Mouse (Mus musculus) brain, embryonic 18.5 days (tissue): ENCODE results near the gene Tssk2.
A peak's percentile ranks its signal among the peaks of the same experiment; 100 is the strongest.

ENCODE experiments used
- DNase-seq: peaks from one replicate; pipeline ENCODE4 v3.0.0-alpha.2; 2012; ENCODE audit warnings: low read depth, low spot score

Tssk2 gene

DNA sequence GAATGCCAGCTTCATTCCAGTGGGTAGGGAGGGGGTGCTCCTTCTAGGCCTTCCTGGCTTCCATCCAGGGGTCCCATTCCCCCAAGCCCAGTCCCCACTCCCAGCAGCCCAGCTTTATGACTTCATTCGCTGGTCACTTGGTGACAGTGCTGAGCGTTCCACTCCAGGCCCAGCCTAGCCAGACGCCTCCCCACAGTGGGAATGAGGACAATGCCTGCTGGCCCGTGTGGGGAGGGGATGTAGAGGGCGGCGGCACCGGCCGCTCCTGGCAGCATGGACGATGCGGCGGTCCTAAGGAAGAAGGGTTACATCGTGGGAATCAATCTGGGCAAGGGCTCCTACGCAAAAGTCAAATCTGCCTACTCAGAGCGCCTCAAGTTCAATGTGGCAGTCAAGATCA, at the start of gene Tssk2, which contains the start of gene Dgcr2:
Tssk2 (plus strand) TSS at position 176 of the 400 bp plus-strand sequence.
Dgcr2 (minus strand) TSS at position 101 of the 400 bp plus-strand sequence.
- DNase-seq: no peak

DNA sequence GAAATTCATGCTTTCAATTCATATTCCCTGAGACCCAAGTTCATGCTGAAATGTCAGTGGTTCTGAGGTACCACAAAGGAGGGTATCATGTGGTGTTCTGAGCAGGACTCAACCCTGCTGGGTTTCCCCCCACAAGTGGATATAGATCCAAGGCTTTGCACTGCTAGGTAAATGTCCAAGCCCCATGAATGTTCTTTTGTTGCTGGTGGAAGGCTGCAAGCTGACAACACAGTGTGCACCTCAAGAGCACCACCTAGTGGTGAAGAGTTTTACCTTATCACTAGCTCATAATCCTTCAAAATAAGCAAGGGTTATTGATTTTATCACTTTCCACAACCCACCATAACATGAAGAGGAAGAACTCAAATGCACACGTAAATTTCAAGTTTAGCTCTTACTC, 49.5 kb upstream of the Tssk2 start:
- no peak for DNase-seq

DNA sequence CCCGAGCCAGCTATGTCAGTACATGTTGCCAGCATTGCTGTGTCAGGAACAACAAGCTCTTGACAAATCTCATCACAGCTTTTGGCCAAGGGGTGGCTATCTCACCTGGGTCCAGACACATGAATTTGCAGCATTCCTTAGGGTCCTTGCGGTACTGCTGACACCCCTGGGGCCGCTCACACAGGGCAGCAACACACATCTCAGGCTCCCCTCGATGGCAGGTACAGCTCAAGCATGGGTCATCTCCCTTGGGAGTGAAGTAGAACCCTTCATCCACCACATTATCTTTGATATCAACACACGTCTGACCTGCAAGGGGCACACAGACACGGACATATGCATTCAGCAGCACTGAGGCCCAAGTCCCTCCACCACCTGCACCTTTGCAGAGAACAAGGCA, 49.0 kb upstream of the Tssk2 start:
- no peak for DNase-seq

DNA sequence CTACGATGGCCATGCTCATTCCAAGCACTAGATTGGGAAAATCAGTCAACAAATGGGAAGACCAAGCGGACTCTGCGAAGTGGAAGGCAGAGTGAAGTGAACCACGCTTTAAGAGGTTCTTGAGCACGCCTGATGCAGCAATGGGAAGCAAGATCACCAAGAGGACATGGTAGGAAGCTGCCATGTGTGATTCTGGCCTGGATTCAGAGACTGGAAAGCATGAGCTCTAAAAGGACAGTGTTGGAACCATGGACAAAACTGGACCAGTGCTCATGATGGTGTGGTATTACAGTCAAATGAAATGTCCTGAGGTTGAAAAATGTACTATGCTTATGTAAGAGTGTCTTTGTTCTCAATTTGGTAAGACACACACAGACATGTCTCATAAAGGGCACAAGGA, 47.1 kb upstream of the Tssk2 start:
- DNase-seq: no peak

DNA sequence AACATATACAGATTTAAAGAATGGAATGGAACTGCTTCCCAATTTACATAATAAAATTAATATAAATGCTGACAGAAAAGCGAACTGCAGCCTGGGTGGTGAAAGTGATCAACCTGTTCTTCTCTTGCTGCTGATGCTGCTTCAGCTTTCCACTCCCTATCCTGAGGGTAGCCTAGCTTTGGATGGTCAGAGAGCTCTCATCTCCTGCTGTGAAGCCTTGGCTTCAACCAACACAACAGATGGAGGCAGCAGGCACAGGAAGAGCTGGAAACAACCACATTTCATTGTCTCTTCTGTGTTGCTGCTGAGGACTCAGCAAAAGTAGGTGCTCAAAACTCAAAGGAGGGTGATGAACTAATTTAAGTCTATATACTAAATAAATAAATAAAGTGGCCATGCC, 46.6 kb upstream of the Tssk2 start:
- no peak for DNase-seq

DNA sequence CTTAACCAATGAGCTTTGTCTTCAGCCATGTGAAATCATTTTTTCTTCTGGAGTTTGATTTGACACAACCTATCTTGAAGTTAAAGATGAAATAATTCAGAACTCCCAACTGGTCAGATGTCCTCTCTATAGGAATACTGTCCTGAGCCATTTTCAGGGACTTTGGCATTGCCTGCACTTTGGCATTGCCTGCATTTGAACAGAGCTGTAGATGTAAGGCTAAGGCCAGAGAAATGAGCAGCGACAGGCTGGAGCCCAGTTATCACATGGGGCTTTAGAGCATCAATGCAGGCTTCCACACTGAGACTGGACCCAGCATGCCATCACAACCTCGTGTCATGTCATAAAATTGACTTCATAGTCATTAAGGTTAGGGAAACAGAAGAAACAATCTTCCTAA, 45.2 kb upstream of the Tssk2 start:
- no peak for DNase-seq

DNA sequence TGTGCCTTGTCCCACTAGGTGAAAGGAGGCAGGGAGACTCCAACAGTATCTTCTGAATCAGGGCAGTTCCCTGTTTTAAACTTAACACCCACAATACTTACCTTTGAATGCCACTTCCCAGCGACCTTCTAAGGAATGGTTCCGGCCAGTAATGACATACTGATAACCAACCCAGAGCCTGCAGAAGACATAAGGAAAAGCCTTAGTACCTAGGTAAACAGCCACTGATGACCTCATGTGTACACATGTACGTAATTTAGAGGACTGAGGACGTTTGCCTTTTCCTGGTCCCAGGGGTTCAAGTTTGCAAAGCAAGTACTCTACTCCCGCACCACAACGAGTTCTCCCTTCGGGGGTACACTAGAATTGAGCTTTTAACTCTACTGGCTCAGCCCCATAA, 41.3 kb upstream of the Tssk2 start:
- DNase-seq: no peak

DNA sequence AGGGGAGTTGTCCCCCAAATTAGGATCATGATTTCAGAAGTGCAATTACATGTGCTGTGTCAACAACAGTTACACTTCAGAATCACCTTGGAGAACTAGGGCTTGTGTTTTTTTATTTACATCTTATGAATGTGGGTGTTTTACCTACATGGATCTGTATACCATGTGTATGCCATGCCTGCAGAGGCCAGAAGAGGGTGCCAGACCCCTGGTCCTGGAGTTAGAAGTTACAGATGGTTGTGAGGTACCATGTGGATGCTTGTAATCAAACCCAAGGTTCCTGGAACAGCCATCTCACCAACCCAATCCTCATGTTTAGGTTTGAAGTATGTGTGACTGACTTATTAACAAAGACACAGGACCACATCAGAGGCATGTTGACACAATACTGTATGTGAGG, 39.8 kb upstream of the Tssk2 start:
- no peak for DNase-seq

DNA sequence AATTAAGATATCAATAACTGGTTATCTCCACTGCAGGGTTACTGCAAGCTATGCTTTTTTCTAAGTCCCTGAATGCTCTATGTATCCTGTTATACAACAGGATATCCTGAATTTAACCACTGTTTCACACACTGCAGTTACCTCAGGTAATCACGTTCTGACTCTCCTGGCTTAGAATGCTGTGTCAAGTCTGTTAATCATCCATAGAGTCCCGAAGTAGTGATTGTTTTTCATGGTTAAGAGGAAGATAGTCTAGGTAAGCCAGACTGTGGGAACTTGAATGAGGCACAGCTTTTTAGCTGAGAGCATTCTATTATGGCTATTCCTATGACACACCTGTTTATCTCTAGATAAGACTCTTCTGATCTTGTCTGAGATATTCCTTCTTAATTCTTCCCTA, 33.1 kb upstream of the Tssk2 start:
- no peak for DNase-seq

DNA sequence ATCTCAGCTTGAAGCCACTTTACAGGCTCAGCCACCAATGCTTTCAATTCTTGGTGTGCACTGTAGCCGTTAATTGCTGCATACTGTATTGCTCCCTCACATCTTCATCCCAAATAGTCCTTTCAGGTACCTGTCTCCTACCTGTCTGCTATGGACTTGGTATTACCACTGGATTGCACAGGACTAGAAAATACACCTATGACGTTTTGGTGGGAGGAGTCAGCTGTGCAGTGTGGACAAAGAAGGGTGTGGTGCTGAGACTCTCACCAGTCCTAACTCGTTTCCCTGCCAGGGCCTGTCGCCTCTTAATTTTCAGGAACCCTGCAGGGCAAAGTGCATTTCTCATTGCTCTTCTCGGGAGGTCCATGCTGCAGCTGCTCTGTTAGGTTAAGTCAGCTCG, 32.7 kb upstream of the Tssk2 start:
- DNase-seq: no peak

DNA sequence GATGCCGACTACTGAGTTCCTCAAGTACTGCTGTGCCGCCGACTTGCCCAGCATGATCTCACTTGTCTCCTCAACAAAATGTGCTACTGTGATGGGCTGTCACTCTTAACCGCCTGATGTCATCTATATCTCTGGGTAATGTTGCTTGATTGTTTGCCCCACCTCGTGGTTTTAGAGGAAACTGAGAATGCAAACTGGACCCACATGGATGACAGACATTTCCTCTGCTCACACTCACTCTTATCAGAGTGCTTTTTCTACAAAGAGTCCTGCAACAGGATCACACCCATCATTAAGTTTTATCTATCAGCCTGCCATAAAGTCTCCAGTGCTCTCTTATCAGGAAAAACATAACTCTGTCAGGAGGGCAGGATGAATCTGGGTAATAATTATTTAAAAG, 27.2 kb upstream of the Tssk2 start:
- no peak for DNase-seq

DNA sequence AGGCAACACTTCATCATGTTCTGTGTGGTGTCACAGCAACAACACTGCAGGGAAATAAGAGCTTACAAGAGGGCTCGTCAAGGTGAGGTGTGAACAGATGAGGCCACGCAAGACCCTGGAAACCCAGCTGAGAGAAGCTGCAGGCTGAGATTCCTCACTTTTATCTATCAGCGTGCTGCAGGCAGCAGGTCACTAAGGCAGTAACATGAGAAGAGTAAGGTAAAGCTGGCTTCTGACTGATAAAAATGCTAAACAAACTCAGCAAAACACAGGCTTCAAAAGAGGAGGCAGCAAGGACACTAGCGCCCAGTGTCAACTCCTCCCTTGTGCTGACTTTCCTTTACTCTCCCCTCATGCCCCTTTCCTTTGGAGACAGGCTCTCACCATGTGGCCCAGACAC, 25.4 kb upstream of the Tssk2 start:
- DNase-seq: no peak

DNA sequence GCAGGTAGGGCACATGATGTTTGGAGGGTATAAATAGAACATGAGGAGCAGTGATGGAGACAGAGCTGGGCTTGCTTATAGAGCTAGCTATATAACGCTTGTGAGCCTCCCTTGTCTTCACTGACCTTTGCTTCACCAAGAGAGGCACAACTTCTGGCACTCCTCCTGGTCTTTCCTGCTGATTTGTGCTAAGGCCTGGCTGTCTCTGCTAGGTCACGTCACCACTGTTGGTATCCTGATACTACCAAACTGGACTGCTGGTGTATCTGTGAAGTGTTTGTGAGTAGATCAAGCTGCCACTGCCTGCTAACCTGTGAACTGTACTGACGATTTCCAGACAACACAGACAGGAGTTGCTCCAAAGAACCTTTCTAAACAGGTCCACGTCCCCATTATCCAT, 23.3 kb upstream of the Tssk2 start:
- no peak for DNase-seq

DNA sequence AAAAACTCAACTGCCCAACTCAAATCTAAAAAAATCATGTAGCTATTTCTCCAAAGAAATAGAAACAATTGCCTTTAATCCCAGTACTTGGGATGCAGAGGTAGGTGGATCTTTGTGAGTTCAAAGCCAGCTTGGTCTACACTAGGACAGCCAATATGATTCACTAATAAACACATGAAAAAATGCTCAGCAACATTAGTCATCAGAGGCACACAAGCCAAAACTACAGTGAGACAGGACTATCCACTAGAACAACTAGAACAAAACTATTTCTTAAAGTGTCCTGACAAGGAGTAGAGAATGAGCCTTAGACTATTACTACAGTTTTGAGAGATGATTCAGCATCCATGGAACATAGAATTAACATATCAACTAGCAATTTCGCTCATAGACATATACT, 22.3 kb upstream of the Tssk2 start:
- no peak for DNase-seq

DNA sequence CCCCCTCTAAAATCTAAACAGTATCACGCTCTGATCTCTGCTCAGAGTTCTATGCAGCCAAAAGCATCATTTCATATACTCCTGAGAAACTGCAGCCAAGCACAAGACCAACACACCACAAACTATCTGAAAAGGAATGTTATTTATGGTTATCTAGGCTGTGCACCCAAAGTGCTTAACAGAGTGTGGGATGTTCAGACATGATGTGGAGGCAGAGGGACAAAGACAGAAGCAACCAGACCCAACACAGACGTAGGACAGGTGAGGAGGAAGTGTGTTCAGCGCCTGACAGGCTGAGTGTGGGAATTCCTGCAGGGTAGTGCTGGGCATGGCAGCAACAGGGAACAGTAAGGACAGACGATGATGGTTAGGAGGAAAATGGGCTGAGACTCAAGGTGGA, 18.9 kb upstream of the Tssk2 start:
- no peak for DNase-seq

DNA sequence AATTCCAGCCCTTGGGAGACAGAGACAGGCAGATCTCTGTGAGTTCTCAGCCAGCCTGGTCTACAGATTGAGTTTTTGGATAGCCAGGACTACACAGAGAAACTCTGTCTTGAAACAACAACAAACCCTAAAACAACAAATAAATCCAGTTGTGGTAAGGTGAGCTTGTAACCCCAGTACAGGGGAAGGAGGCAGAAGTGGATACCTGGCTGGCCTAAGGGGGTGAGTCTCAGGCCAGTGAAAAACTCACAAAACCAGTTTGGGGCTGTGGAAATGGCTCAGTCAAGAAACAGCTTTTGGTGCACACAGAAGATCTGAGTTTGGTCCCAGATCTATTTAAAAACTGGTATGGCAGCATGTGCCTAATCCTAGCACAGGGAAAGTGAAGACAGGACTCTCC, 16.2 kb upstream of the Tssk2 start:
- no peak for DNase-seq

DNA sequence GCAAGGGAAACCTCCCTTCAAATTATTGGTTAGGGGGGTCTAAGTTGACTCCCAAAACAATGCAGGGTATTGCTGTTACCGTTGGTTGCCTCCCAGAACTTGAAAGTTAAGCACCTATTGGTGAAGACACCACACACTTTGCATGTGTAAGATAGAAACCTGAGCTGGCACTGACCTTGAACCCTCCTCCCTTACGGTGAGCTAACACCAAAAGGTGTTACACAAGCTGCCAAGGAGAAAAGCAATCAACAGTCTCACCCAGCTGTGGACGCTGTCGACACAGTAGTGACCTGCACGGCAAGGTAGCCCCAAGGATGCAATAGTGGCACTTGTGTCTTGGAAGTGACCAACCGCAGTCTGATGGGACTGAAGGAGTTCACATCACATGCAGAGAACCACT, 14.3 kb upstream of the Tssk2 start:
- no peak for DNase-seq

DNA sequence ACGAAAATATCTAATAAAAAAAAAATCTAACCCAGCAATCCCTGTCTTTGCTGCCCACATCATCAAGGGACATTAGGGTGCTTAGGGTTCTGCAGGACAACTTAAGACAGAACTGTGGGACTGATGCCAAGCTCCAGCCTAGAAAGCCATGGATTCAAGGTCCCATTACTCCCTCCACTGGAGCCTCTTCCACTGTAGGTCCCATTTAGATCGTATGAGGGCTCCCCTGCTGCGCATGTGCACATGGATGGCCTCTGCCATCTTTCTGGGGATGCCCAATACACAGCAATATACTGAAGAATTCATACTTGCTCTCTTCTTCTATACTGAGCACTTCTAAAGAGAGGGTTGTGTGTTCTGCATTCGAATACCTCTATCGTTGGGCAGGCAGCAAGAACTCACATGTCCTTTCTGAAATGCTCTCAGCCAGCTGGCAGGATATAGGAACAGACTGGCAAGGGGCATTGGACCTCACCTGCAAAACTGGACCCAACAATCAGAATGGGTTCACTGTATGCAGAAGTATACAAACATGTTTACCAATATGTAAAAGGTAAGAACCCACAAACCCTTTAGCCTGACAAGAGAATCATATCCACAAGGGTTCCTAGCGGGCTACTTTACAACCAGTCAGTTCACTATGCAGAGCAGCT, 8.6 kb upstream of the Tssk2 start:
- DNase-seq: no peak

DNA sequence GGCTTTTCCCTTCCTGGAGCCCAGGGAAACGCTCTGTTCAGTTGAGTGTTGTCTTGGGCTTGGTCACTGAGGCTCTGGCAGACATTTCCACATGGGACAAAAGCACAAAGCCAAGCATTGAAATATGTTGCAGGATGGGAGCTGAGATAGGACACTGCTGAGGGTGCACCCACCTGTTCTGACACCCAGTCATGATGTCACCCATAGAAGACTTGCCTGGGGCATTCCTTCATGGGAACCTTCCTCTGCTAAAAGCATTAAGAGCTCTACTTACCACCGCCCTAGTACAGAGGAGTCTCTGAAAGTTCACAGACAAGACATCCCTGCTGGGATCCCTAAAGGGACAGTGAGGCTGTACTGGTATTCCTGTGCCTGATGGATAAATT, 8.1 kb upstream of the Tssk2 start:
- no peak for DNase-seq

DNA sequence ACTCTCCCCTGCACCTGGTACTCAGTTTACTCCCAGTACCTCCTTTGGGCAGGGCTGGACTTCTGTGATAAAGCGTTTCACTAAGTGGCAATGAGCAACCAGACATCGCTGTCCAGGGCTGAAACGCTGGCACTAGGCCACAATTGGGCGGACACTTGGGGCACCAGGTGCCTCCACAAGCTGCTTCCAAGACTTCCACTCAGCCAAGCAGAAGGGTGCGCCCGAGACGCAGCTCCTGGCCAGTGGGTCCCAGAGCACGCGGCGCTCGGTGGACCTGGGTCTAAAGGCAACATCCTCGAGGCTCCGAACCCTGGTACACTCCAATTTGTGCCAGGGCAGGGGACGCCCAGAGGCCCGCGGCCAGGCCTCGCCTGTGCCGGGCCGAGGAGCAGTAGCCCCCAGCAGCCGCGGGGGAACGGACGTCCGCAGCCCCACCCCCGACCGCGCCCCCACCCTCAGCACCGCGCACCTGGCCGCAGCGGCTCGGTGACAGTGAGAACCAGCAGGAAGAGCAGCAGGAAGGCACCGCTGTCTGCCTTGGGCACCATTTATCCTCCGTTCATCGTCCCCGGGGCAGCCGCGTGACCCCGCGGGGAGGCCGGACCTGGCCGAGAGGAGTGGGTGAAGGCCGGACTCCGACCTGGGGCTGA, 7.4 kb upstream of the Tssk2 start:
- DNase-seq: no peak

DNA sequence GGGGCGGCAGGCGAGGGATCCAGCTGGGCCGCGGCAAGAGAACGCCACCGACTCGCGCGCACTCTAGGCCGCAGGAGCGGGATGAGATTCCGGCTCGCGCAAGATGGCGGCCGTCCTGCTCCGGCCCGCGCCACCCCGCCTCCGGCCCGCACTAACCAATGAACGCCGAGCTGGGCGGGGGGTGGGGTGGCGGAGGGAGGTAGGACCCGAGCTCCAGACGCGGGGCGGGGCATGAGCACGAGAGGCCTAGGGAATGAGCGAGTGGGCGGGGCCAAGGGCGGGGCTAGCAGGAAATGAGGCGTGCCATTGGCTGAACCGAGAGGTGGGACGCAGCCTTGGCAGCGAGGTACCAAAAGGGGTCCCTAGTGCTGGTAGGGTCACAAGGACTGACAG, 6.9 kb upstream of the Tssk2 start, which contains the start of gene Gm20518:
Gm20518 (minus strand) TSS at position 105 of the 393 bp plus-strand sequence.
- DNase-seq: peak; percentile 96

DNA sequence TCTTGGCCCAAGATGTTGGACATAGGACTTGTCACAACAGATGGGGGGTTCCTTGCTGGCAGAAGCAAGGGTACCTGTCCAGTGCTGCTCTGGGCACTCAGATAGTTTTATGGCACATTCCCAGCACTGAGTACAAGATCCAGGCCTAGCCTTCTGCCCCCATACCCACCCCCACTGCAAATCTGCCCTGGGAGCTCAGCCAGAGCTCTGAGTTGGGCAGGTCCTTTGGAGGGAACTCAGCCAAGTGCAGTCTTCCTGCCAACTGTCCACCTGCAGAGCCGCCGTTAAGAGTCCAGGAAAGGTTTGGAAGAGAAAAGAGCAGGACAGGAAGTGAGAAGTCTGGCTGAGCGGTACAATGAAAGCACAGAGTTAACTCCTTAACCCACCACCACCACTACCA, 5.8 kb upstream of the Tssk2 start:
- DNase-seq: no peak

DNA sequence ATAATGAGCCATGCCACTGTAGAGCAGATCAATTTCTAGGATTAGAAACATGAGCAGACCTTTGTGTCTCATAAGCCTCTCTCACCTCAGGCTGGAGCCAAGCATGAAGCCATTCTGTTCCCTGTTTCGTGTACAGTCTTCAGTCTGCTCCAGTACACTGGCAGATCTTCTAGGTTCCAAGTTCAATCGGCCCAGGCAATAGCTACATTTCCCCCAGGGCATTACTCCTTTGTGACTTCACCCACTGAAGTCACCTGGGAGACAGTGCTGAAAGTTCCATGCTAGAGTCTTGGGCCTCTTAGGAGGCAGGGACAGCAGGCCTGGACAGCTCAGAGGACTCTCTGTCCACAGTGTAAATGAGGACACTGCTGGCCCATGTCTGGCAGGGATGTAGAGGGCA, 4.5 kb upstream of the Tssk2 start, which contains the start of gene Tssk1:
Tssk1 (plus strand) TSS at position 301 of the 400 bp plus-strand sequence.
- no peak for DNase-seq

DNA sequence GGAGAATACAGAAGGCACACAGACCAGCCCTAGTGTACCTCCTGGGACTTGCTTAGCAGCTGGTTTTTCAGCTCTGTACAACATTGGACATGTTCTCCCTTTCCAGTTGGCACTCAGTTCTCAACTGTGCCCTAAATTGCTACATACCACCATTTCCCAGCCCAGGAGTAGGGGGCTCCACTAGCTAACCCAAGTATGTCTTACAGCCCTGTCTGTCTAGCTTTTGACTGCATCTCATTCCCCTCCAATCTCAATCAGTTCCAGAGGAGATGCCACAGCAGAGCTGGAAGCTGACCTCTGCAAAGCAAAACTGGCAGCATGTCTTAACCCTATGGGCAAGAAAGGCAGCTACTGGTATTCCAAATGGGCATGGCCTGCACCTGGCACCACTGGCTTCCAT, 2.3 kb upstream of the Tssk2 start:
- DNase-seq: no peak
